Mouse (Mus musculus): ENCODE results near the gene Eya4. TPM values are rescaled to one million over a fixed set of nuclear protein-coding genes. Genes with fewer than 3 reads are reported as not detected.

Eya4 gene
- polyA plus RNA-seq, 1 experiment from 2014 or later: 0.56 TPM

GRCm38 (mm10) chr10:23220432-23220831 lies 130.2 kb downstream of the Eya4 start:
- Histone ChIP-seq H3K27ac (replicated peaks) (no peak overlapping the region), H3K4me3 (no peak overlapping the region), H3K9ac (no peak overlapping the region), H3K4me1 (replicated peaks) (no peaks in the 10 kb centered on the region), H3K9me3 (no peaks in the 10 kb centered on the region), H3K27me3 (no peaks in the 10 kb centered on the region), H3K4me2 (no peak overlapping the region), H3K36me3 (no peaks in the 10 kb centered on the region)
- WGBS: 30% methylated on average over 3 of the region's 3 CpGs
- ATAC-seq (ENCODE audit: low FRiP score, low read depth): no peak

- Histone ChIP-seq H3K9ac (no peak overlapping the region), H3K27ac (replicated peaks) (no peak overlapping the region), H3K4me3 (no peak overlapping the region), H3K36me3 (no peaks in the 10 kb centered on the region), H3K4me2 (no peak overlapping the region), H3K27me3 (no peaks in the 10 kb centered on the region), H3K4me1 (replicated peaks) (no peaks in the 10 kb centered on the region), H3K9me3 (no peaks in the 10 kb centered on the region)
- 49% methylated on average over 4 of the region's 4 CpGs for WGBS
- no peak for ATAC-seq (ENCODE audit: low FRiP score, low read depth)
Measured at GRCm38 (mm10) chr10:23216815-23217214, 133.8 kb downstream of the Eya4 start.

GRCm38 (mm10) chr10:23211381-23211780 lies 139.2 kb downstream of the Eya4 start:
- Histone ChIP-seq H3K27ac (replicated peaks) (no peak overlapping the region), H3K4me3 (no peak overlapping the region), H3K27me3 (no peaks in the 10 kb centered on the region), H3K4me2 (no peak overlapping the region), H3K36me3 (no peaks in the 10 kb centered on the region), H3K9ac (no peak overlapping the region), H3K9me3 (no peaks in the 10 kb centered on the region), H3K4me1 (replicated peaks) (no peaks in the 10 kb centered on the region)
- 74% methylated on average over 2 of the region's 2 CpGs for WGBS
- ATAC-seq (ENCODE audit: low FRiP score, low read depth): no peak

GRCm38 (mm10) chr10:23203885-23204284 lies 146.7 kb downstream of the Eya4 start:
- ATAC-seq (ENCODE audit: low FRiP score, low read depth): no peak
- Histone ChIP-seq H3K9ac (no peak overlapping the region), H3K27me3 (no peaks in the 10 kb centered on the region), H3K4me2 (no peak overlapping the region), H3K9me3 (no peaks in the 10 kb centered on the region), H3K4me1 (replicated peaks) (no peaks in the 10 kb centered on the region), H3K36me3 (no peaks in the 10 kb centered on the region), H3K4me3 (no peak overlapping the region), H3K27ac (replicated peaks) (no peak overlapping the region)
- WGBS: 69% methylated on average over 4 of the region's 4 CpGs

GRCm38 (mm10) chr10:23203144-23203838 lies 147.3 kb downstream of the Eya4 start:
- H3K4me2 ChIP-seq: no peak overlapping the region
- H3K4me1 ChIP-seq (replicated peaks): no peaks in the 10 kb centered on the region
- H3K36me3 ChIP-seq: no peaks in the 10 kb centered on the region
- no peaks in the 10 kb centered on the region for H3K9me3 ChIP-seq
- no peak for ATAC-seq (ENCODE audit: low FRiP score, low read depth)
- no peak overlapping the region for H3K4me3 ChIP-seq
- H3K27ac ChIP-seq (replicated peaks): no peak overlapping the region
- 58% methylated on average over 10 of the region's 10 CpGs for WGBS
- H3K27me3 ChIP-seq: no peaks in the 10 kb centered on the region
- H3K9ac ChIP-seq: no peak overlapping the region

GRCm38 (mm10) chr10:23202591-23202990 lies 148.0 kb downstream of the Eya4 start:
- H3K4me2 ChIP-seq: no peak overlapping the region
- H3K9ac ChIP-seq: no peak overlapping the region
- no peak overlapping the region for H3K27ac ChIP-seq (replicated peaks)
- no peaks in the 10 kb centered on the region for H3K4me1 ChIP-seq (replicated peaks)
- no peaks in the 10 kb centered on the region for H3K27me3 ChIP-seq
- no peak overlapping the region for H3K4me3 ChIP-seq
- H3K9me3 ChIP-seq: no peaks in the 10 kb centered on the region
- no peak for ATAC-seq (ENCODE audit: low FRiP score, low read depth)
- no peaks in the 10 kb centered on the region for H3K36me3 ChIP-seq
- WGBS: 92% methylated on average over 4 of the region's 4 CpGs

GRCm38 (mm10) chr10:23198251-23198650 lies 152.3 kb downstream of the Eya4 start:
- Histone ChIP-seq H3K4me1 (replicated peaks) (0 out of 2 replicates have a peak, but pooled peaks cover 3% of the 10 kb centered on the region), H3K9ac (no peak overlapping the region), H3K36me3 (no peaks in the 10 kb centered on the region), H3K4me3 (no peak overlapping the region), H3K9me3 (no peaks in the 10 kb centered on the region), H3K27ac (replicated peaks) (no peak overlapping the region), H3K4me2 (no peak overlapping the region), H3K27me3 (no peaks in the 10 kb centered on the region)
- no peak for ATAC-seq (ENCODE audit: low FRiP score, low read depth)
- 60% methylated on average over 5 of the region's 5 CpGs for WGBS

- Histone ChIP-seq H3K9me3 (no peaks in the 10 kb centered on the region), H3K4me1 (replicated peaks) (0 out of 2 replicates have a peak, but pooled peaks cover 3% of the 10 kb centered on the region), H3K4me2 (no peak overlapping the region), H3K36me3 (no peaks in the 10 kb centered on the region), H3K27me3 (no peaks in the 10 kb centered on the region), H3K9ac (no peak overlapping the region), H3K4me3 (no peak overlapping the region), H3K27ac (replicated peaks) (no peak overlapping the region)
- WGBS: 93% methylated on average over 4 of the region's 4 CpGs
- no peak for ATAC-seq (ENCODE audit: low FRiP score, low read depth)
Measured at GRCm38 (mm10) chr10:23196336-23196735, 154.2 kb downstream of the Eya4 start.

GRCm38 (mm10) chr10:23195337-23195736 lies 155.2 kb downstream of the Eya4 start:
- no peak overlapping the region for H3K4me2 ChIP-seq
- no peak overlapping the region for H3K4me3 ChIP-seq
- no peaks in the 10 kb centered on the region for H3K27me3 ChIP-seq
- H3K9me3 ChIP-seq: no peaks in the 10 kb centered on the region
- no peak overlapping the region for H3K27ac ChIP-seq (replicated peaks)
- H3K36me3 ChIP-seq: no peaks in the 10 kb centered on the region
- H3K4me1 ChIP-seq (replicated peaks): 0 out of 2 replicates have a peak, but pooled peaks cover 3% of the 10 kb centered on the region
- H3K9ac ChIP-seq: no peak overlapping the region
- WGBS: 29% methylated on average over 2 of the region's 2 CpGs
- ATAC-seq (ENCODE audit: low FRiP score, low read depth): no peak

- WGBS: 84% methylated on average over 10 of the region's 10 CpGs
- Histone ChIP-seq H3K4me1 (replicated peaks) (no peaks in the 10 kb centered on the region), H3K9ac (no peak overlapping the region), H3K36me3 (no peaks in the 10 kb centered on the region), H3K27ac (replicated peaks) (no peak overlapping the region), H3K27me3 (no peaks in the 10 kb centered on the region), H3K4me3 (no peak overlapping the region), H3K9me3 (no peaks in the 10 kb centered on the region), H3K4me2 (no peak overlapping the region)
- no peak for ATAC-seq (ENCODE audit: low FRiP score, low read depth)
Measured at GRCm38 (mm10) chr10:23189836-23190235, 160.8 kb downstream of the Eya4 start.

GRCm38 (mm10) chr10:23185391-23185790 lies 165.2 kb downstream of the Eya4 start:
- H3K27ac ChIP-seq (replicated peaks): no peak overlapping the region
- no peak overlapping the region for H3K4me3 ChIP-seq
- WGBS: 86% methylated on average over 6 of the region's 6 CpGs
- H3K4me1 ChIP-seq (replicated peaks): no peaks in the 10 kb centered on the region
- no peaks in the 10 kb centered on the region for H3K27me3 ChIP-seq
- no peaks in the 10 kb centered on the region for H3K9me3 ChIP-seq
- H3K36me3 ChIP-seq: no peaks in the 10 kb centered on the region
- H3K4me2 ChIP-seq: no peak overlapping the region
- ATAC-seq (ENCODE audit: low FRiP score, low read depth): no peak
- no peak overlapping the region for H3K9ac ChIP-seq

- no peaks in the 10 kb centered on the region for H3K27me3 ChIP-seq
Measured at GRCm38 (mm10) chr10:23181572-23182493, 168.8 kb downstream of the Eya4 start.

More at GRCm38 (mm10) chr10:23181572-23182493, 168.8 kb downstream of the Eya4 start:
- no peak overlapping the region for H3K4me3 ChIP-seq
- no peaks in the 10 kb centered on the region for H3K36me3 ChIP-seq
- no peak overlapping the region for H3K9ac ChIP-seq
- H3K27ac ChIP-seq (replicated peaks): no peak overlapping the region
- ATAC-seq (ENCODE audit: low FRiP score, low read depth): no peak
- H3K4me2 ChIP-seq: no peak overlapping the region
- H3K4me1 ChIP-seq (replicated peaks): 0 out of 2 replicates have a peak, but pooled peaks cover 6% of the 10 kb centered on the region
- no peaks in the 10 kb centered on the region for H3K9me3 ChIP-seq
- WGBS: 82% methylated on average over 11 of the region's 11 CpGs

Data from hindbrain, embryonic 15.5 days (tissue).